Mouse (Mus musculus): ENCODE measurements at regions not wholly inside any gene's neighbourhood (a gene's known extent, or its start where the extent isn't known, plus 50 kb on each side); places are given as distances from the start of the nearest gene placed in this dataset.

DNA sequence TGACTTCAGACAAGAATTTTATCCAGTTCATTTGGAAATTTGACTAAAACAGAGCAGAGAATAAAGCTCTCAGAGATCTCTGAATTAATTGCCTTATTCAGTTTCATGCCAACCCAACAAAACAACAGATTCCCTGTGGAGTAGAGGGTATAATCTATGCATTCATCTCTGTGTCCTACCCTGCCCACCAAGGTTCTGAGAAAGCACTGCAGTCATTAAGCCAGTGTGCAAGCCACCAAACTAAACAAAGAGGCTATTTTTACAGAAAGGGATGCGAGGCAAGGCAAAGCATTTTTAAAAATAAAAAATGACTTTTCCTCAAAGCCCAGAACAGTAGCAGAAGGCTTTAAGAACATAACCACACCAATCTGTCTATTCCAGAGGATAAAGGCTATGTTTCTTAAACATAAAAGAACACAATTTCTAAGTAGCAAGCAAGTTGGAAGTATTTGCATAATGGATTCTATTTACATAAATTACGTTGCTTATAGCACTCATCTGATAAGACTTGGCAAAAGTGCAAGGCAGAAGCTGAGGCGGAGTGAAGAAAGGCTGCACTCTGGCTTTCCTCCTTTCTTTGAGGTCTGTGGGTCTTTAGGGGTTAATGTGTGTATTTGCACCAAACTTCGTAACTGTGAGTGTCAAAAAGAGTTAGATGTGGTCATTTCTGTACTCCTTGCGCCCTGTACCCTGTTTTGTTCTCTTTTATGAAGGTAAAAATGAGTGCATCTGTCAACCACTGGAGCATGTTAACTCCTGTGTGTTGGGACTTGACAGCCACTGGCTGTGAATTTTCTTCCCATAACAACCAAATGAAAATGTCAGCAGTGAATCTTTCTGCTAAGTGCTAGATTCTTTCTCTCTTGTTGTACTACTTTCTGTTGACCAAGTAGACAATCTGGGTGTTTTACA is 430.6 kb upstream of the Igfbp7 start:
- H3K27ac ChIP-seq (ENCODE audit: low read length) = no peak overlapping the region
- WGBS (ENCODE audit: insufficient replicate concordance) = 41% methylated on average over 5 of the region's 5 CpGs
- H3K9me3 ChIP-seq (replicated peaks; ENCODE audit: control insufficient read depth, low read length) = no peaks in the 10 kb centered on the region
- no peaks in the 10 kb centered on the region for H3K27me3 ChIP-seq (ENCODE audit: control insufficient read depth, insufficient read depth, low read depth, low read length)
- no peak overlapping the region for H3K4me2 ChIP-seq (ENCODE audit: low read depth, low read length)
- H3K36me3 ChIP-seq (ENCODE audit: control insufficient read depth, insufficient read depth) = no peaks in the 10 kb centered on the region
- no peak overlapping the region for H3K9ac ChIP-seq (ENCODE audit: low read depth, low read length)
- no peak overlapping the region for H3K4me3 ChIP-seq (ENCODE audit: low read depth, low read length)
- no peaks in the 10 kb centered on the region for H3K4me1 ChIP-seq (ENCODE audit: control insufficient read depth, low read depth, low read length)
- no peak for ATAC-seq (ENCODE audit: low read depth)

DNA sequence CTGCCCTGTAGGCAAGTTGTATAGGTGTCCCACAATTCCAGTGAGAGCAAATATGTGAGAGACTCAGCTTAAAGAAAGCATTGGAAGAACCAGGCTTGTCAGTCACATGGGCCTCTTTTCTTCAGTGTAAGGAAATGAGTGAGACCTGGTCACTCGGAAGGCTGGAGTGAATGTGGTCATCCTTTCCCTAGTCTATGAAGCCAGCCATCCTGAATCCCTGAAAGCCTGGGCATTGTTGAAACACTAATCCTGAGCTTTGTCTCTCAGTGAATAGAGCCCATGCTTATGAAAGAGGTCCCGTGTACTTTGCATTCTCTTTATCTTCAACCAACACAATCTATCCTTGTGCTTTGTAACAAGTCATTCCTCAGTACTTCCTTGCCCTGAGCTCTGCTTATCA is 420.1 kb upstream of the Igfbp7 start:
- no peak overlapping the region for H3K4me2 ChIP-seq (ENCODE audit: low read depth, low read length)
- no peak overlapping the region for H3K27ac ChIP-seq (ENCODE audit: low read length)
- WGBS (ENCODE audit: insufficient replicate concordance) = 63% methylated on average over 2 of the region's 2 CpGs
- H3K4me3 ChIP-seq (ENCODE audit: low read depth, low read length) = no peak overlapping the region
- no peak overlapping the region for H3K9ac ChIP-seq (ENCODE audit: low read depth, low read length)
- H3K4me1 ChIP-seq (ENCODE audit: control insufficient read depth, low read depth, low read length) = no peaks in the 10 kb centered on the region
- H3K36me3 ChIP-seq (ENCODE audit: control insufficient read depth, insufficient read depth) = no peaks in the 10 kb centered on the region
- no peaks in the 10 kb centered on the region for H3K27me3 ChIP-seq (ENCODE audit: control insufficient read depth, insufficient read depth, low read depth, low read length)
- no peak for ATAC-seq (ENCODE audit: low read depth)
- H3K9me3 ChIP-seq (replicated peaks; ENCODE audit: control insufficient read depth, low read length) = no peaks in the 10 kb centered on the region; the same call in 1 of the 2 replicates

DNA sequence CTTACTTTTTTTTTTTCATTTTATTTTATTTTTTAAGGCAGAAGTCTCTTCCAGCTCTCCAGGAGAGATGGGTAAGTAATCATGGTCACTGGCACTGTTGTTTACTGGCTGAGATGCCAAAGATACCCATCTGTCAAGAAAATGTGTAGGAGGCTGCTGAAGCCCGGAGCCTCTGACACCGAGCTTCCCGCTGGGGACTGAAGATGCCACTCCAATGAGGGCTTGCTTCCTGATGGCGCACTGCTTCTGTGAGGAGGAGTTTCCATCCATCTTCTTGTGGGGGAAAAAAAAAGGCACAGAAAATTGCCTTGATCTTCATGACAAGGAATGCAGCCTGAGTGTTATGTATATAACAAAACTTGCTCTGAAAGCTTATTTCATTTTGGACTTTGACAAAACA is 418.2 kb upstream of the Igfbp7 start:
- WGBS (ENCODE audit: insufficient replicate concordance) = 71% methylated on average over 4 of the region's 4 CpGs
- Histone ChIP-seq H3K9ac (ENCODE audit: low read depth, low read length) (no peak overlapping the region), H3K4me2 (ENCODE audit: low read depth, low read length) (no peak overlapping the region), H3K36me3 (ENCODE audit: control insufficient read depth, insufficient read depth) (no peaks in the 10 kb centered on the region), H3K4me3 (ENCODE audit: low read depth, low read length) (no peak overlapping the region), H3K4me1 (ENCODE audit: control insufficient read depth, low read depth, low read length) (no peaks in the 10 kb centered on the region), H3K27me3 (ENCODE audit: control insufficient read depth, insufficient read depth, low read depth, low read length) (no peaks in the 10 kb centered on the region), H3K9me3 (replicated peaks; ENCODE audit: control insufficient read depth, low read length) (no peaks in the 10 kb centered on the region; the same call in 1 of the 2 replicates), H3K27ac (ENCODE audit: low read length) (no peak overlapping the region)
- no peak for ATAC-seq (ENCODE audit: low read depth)

DNA sequence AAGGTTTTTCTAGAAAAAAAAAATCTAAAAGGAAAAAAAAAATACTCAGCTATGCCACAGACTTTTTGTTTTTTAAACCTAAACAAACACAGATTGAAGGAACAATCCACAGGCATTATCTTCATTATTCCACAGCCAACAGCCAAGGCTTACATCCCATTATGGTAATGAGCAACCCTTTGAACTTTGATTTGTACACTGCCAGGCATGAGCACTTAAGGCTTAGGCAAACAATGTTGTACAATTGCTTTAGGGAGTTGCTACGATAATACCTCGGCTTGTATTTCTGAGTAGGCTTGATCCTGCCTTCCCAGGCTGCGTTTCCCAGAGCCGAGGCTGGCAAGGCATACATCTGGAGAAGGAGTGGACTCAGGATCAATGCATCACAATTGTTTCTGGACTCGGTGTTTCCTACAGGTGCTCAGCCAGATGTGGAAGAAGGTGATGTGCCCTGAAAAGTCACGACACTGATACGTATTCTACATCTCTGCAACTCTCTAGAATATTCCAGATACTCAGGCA is 409.0 kb upstream of the Igfbp7 start:
- H3K36me3 ChIP-seq (ENCODE audit: control insufficient read depth, insufficient read depth) = no peaks in the 10 kb centered on the region
- WGBS (ENCODE audit: insufficient replicate concordance) = 48% methylated on average over 7 of the region's 7 CpGs
- no peaks in the 10 kb centered on the region for H3K4me1 ChIP-seq (ENCODE audit: control insufficient read depth, low read depth, low read length)
- no peak overlapping the region for H3K4me3 ChIP-seq (ENCODE audit: low read depth, low read length)
- no peaks in the 10 kb centered on the region for H3K27me3 ChIP-seq (ENCODE audit: control insufficient read depth, insufficient read depth, low read depth, low read length)
- H3K27ac ChIP-seq (ENCODE audit: low read length) = no peak overlapping the region
- no peaks in the 10 kb centered on the region for H3K9me3 ChIP-seq (replicated peaks; ENCODE audit: control insufficient read depth, low read length)
- H3K4me2 ChIP-seq (ENCODE audit: low read depth, low read length) = no peak overlapping the region
- H3K9ac ChIP-seq (ENCODE audit: low read depth, low read length) = no peak overlapping the region
- no peak for ATAC-seq (ENCODE audit: low read depth)

DNA sequence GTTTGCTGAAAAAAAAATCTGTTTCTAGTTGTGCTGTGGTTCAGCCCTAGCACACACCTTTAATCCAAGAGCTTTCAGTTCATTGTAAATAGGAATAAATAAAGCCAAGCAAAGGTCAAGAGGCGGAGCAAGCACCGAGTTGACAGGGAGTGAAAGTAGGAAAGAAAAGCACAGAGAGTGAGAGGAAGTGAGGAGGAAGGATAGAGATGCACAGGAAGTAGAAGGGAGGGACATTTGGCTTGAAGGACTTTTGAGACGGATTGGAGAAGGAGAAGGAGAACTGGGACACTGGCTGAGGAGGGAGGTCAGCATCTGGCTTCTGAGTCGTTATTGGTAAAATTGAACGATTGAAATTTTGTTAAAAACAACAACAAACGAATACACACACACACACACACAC is 402.0 kb upstream of the Igfbp7 start:
- no peak overlapping the region for H3K4me3 ChIP-seq (ENCODE audit: low read depth, low read length)
- no peaks in the 10 kb centered on the region for H3K27me3 ChIP-seq (ENCODE audit: control insufficient read depth, insufficient read depth, low read depth, low read length)
- no peaks in the 10 kb centered on the region for H3K4me1 ChIP-seq (ENCODE audit: control insufficient read depth, low read depth, low read length)
- WGBS (ENCODE audit: insufficient replicate concordance) = 48% methylated on average over 6 of the region's 6 CpGs
- H3K36me3 ChIP-seq (ENCODE audit: control insufficient read depth, insufficient read depth) = no peaks in the 10 kb centered on the region
- no peak overlapping the region for H3K9ac ChIP-seq (ENCODE audit: low read depth, low read length)
- no peaks in the 10 kb centered on the region for H3K9me3 ChIP-seq (replicated peaks; ENCODE audit: control insufficient read depth, low read length)
- ATAC-seq (ENCODE audit: low read depth) = no peak
- no peak overlapping the region for H3K4me2 ChIP-seq (ENCODE audit: low read depth, low read length)
- H3K27ac ChIP-seq (ENCODE audit: low read length) = no peak overlapping the region

- Histone ChIP-seq H3K27me3 (ENCODE audit: control insufficient read depth, insufficient read depth, low read depth, low read length) (no peaks in the 10 kb centered on the region), H3K4me1 (ENCODE audit: control insufficient read depth, low read depth, low read length) (no peaks in the 10 kb centered on the region), H3K4me3 (ENCODE audit: low read depth, low read length) (no peak overlapping the region), H3K4me2 (ENCODE audit: low read depth, low read length) (no peak overlapping the region), H3K27ac (ENCODE audit: low read length) (no peak overlapping the region), H3K9ac (ENCODE audit: low read depth, low read length) (no peak overlapping the region), H3K9me3 (replicated peaks; ENCODE audit: control insufficient read depth, low read length) (no peaks in the 10 kb centered on the region), H3K36me3 (ENCODE audit: control insufficient read depth, insufficient read depth) (no peaks in the 10 kb centered on the region)
- ATAC-seq (ENCODE audit: low read depth) = no peak
- 29% methylated on average over 3 of the region's 3 CpGs for WGBS (ENCODE audit: insufficient replicate concordance)
Observed at GRCm38 (mm10) chr5:77807726-77808125, 399.9 kb upstream of the Igfbp7 start.

DNA sequence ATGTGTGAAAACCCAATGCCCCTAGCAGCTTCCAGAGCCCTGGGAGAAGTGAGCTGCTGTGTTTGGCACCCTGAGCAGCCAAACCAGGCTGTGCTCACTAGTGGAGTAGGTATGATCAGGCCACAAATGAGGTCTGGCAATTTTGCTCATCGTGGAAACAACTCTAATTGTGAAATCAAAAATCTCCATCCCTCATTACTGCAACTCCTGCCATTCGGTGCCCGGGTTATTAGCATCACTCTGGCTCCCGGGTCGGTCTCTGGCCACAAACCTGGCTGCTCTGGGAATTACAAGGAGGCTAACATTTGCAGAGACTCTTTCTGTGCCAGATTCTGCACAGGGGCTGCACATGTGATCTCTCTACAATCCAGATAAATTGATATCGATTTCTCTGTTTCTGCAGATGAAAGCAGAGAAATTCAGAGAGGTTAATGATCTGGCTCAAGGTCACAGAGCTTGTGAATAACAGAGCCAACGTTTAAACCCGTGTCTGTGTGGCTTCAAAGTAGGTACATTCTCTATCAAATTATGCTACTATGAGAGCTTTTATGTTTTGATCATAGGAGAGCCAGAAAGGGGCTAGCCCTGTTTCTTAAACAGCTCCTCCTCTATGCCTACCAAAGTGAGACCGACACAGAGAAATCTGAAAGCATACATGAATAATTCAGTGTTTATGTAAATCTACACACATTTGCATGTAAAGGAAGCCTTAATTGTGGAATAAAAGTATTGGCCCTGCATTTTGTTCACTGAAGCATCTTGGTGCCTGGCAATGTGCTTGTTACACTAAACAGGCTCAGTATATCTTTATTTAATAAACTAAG is 398.7 kb upstream of the Igfbp7 start:
- no peak for ATAC-seq (ENCODE audit: low read depth)
- whole genome bisulfite sequencing (ENCODE audit: insufficient replicate concordance) = 48% methylated on average over 9 of the region's 9 CpGs
- H3K4me2 ChIP-seq (ENCODE audit: low read depth, low read length) = no peak overlapping the region
- no peak overlapping the region for H3K9ac ChIP-seq (ENCODE audit: low read depth, low read length)
- no peaks in the 10 kb centered on the region for H3K36me3 ChIP-seq (ENCODE audit: control insufficient read depth, insufficient read depth)
- H3K4me3 ChIP-seq (ENCODE audit: low read depth, low read length) = no peak overlapping the region
- H3K4me1 ChIP-seq (ENCODE audit: control insufficient read depth, low read depth, low read length) = no peaks in the 10 kb centered on the region
- no peaks in the 10 kb centered on the region for H3K27me3 ChIP-seq (ENCODE audit: control insufficient read depth, insufficient read depth, low read depth, low read length)
- H3K9me3 ChIP-seq (replicated peaks; ENCODE audit: control insufficient read depth, low read length) = no peaks in the 10 kb centered on the region
- no peak overlapping the region for H3K27ac ChIP-seq (ENCODE audit: low read length)

DNA sequence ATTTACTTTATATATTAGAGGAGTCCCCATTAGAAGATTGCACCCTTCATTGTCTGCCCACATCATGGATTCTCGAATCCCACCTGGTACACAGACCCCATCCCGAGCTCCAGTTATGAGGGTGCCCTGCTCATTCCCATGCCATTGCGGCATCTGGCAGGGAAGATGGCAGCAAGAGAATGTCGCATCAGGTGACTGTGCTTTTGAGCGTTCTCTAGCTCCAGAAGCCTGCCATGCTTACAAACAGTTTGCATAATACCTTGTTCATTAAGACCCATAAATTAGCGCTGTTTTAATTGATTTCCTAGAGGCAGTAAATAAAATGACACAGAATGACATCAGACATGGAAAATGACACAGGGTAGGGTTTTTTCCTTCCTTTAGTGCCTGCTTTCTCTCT is 398.0 kb upstream of the Igfbp7 start:
- Histone ChIP-seq H3K4me2 (ENCODE audit: low read depth, low read length) (no peak overlapping the region), H3K9ac (ENCODE audit: low read depth, low read length) (no peak overlapping the region), H3K27me3 (ENCODE audit: control insufficient read depth, insufficient read depth, low read depth, low read length) (no peaks in the 10 kb centered on the region), H3K27ac (ENCODE audit: low read length) (no peak overlapping the region), H3K4me3 (ENCODE audit: low read depth, low read length) (no peak overlapping the region), H3K36me3 (ENCODE audit: control insufficient read depth, insufficient read depth) (no peaks in the 10 kb centered on the region), H3K9me3 (replicated peaks; ENCODE audit: control insufficient read depth, low read length) (no peaks in the 10 kb centered on the region), H3K4me1 (ENCODE audit: control insufficient read depth, low read depth, low read length) (no peaks in the 10 kb centered on the region)
- WGBS (ENCODE audit: insufficient replicate concordance) = 71% methylated on average over 6 of the region's 6 CpGs
- no peak for ATAC-seq (ENCODE audit: low read depth)

- H3K4me1 ChIP-seq (ENCODE audit: control insufficient read depth, low read depth, low read length) = no peaks in the 10 kb centered on the region
- no peak overlapping the region for H3K4me3 ChIP-seq (ENCODE audit: low read depth, low read length)
- no peaks in the 10 kb centered on the region for H3K9me3 ChIP-seq (replicated peaks; ENCODE audit: control insufficient read depth, low read length)
- H3K27ac ChIP-seq (ENCODE audit: low read length) = no peak overlapping the region
- ATAC-seq (ENCODE audit: low read depth) = no peak
- no peak overlapping the region for H3K9ac ChIP-seq (ENCODE audit: low read depth, low read length)
- WGBS (ENCODE audit: insufficient replicate concordance) = 56% methylated on average over 1 of the region's 1 CpGs
- no peaks in the 10 kb centered on the region for H3K27me3 ChIP-seq (ENCODE audit: control insufficient read depth, insufficient read depth, low read depth, low read length)
- no peaks in the 10 kb centered on the region for H3K36me3 ChIP-seq (ENCODE audit: control insufficient read depth, insufficient read depth)
- H3K4me2 ChIP-seq (ENCODE audit: low read depth, low read length) = no peak overlapping the region
Observed at GRCm38 (mm10) chr5:77805303-77805702, 397.5 kb upstream of the Igfbp7 start.

Measured in liver, embryonic 16.5 days (tissue).